Mouse (Mus musculus): ENCODE data around the gene Hist1h3a.
"Not testable (repeated sequence)": the region's sequence is repeated elsewhere in the genome, so short reads cannot be mapped to it uniquely, and the experiment has no call there.

The Hist1h3a gene

GRCm38 (mm10) chr13:23761871-23762821 lies at the start of gene Hist1h3a:
Gene Hist1h3a (minus strand): TSS chr13:23762386.
- peak; percentile 83 for ATAC-seq (ENCODE audit: insufficient number of reproducible peaks, low FRiP score, low TSS enrichment)

GRCm38 (mm10) chr13:23806422-23807052 lies 44.4 kb upstream of the Hist1h3a start, which contains the start of gene Slc17a2:
Gene Slc17a2 (plus strand): TSS chr13:23806993.
- ATAC-seq (ENCODE audit: insufficient number of reproducible peaks, low FRiP score, low TSS enrichment), result no peak

GRCm38 (mm10) chr13:23804532-23804931 lies 42.3 kb upstream of the Hist1h3a start:
- no peak for ATAC-seq (ENCODE audit: insufficient number of reproducible peaks, low FRiP score, low TSS enrichment)

GRCm38 (mm10) chr13:23799405-23799804 lies 37.2 kb upstream of the Hist1h3a start:
- no peak for ATAC-seq (ENCODE audit: insufficient number of reproducible peaks, low FRiP score, low TSS enrichment)

- ATAC-seq (ENCODE audit: insufficient number of reproducible peaks, low FRiP score, low TSS enrichment), result no peak
These were observed 30.3 kb upstream of the Hist1h3a start for GRCm38 (mm10) chr13:23792520-23792919.

- no peak for ATAC-seq (ENCODE audit: insufficient number of reproducible peaks, low FRiP score, low TSS enrichment)
These were observed 16.8 kb upstream of the Hist1h3a start for GRCm38 (mm10) chr13:23779025-23779424.

- ATAC-seq (ENCODE audit: insufficient number of reproducible peaks, low FRiP score, low TSS enrichment), result no peak
These were observed 16.2 kb upstream of the Hist1h3a start for GRCm38 (mm10) chr13:23778339-23778738.

- ATAC-seq (ENCODE audit: insufficient number of reproducible peaks, low FRiP score, low TSS enrichment), result no peak
These were observed 10.6 kb upstream of the Hist1h3a start for GRCm38 (mm10) chr13:23772561-23773313.

GRCm38 (mm10) chr13:23769613-23770012 lies 7.4 kb upstream of the Hist1h3a start, which contains the start of gene Trim38:
Gene Trim38 (plus strand): TSS chr13:23769913.
- not testable (repeated sequence) for ATAC-seq (ENCODE audit: insufficient number of reproducible peaks, low FRiP score, low TSS enrichment)

GRCm38 (mm10) chr13:23768834-23769397 lies 6.7 kb upstream of the Hist1h3a start:
- no peak for ATAC-seq (ENCODE audit: insufficient number of reproducible peaks, low FRiP score, low TSS enrichment)

GRCm38 (mm10) chr13:23766772-23767171 lies 4.6 kb upstream of the Hist1h3a start:
- no peak for ATAC-seq (ENCODE audit: insufficient number of reproducible peaks, low FRiP score, low TSS enrichment)

- no peak for ATAC-seq (ENCODE audit: insufficient number of reproducible peaks, low FRiP score, low TSS enrichment)
These were observed 3.0 kb upstream of the Hist1h3a start for GRCm38 (mm10) chr13:23765172-23765513.

GRCm38 (mm10) chr13:23764324-23765171 lies 2.4 kb upstream of the Hist1h3a start:
- no peak for ATAC-seq (ENCODE audit: insufficient number of reproducible peaks, low FRiP score, low TSS enrichment)

- ATAC-seq (ENCODE audit: insufficient number of reproducible peaks, low FRiP score, low TSS enrichment), result peak; percentile 71
These were observed 1.6 kb upstream of the Hist1h3a start, which contains the start of gene Hist1h1a for GRCm38 (mm10) chr13:23763586-23764323. Gene Hist1h1a (plus strand): TSS chr13:23763666.

GRCm38 (mm10) chr13:23763242-23763585 lies 1.0 kb upstream of the Hist1h3a start:
- no peak for ATAC-seq (ENCODE audit: insufficient number of reproducible peaks, low FRiP score, low TSS enrichment)

- ATAC-seq (ENCODE audit: insufficient number of reproducible peaks, low FRiP score, low TSS enrichment), result peak; percentile 69
These were observed 968 bp downstream of the Hist1h3a start, which contains the start of gene Hist1h4a for GRCm38 (mm10) chr13:23760972-23761864. Gene Hist1h4a (minus strand): TSS chr13:23761230.

- ATAC-seq (ENCODE audit: insufficient number of reproducible peaks, low FRiP score, low TSS enrichment), result no peak
These were observed 1.8 kb downstream of the Hist1h3a start for GRCm38 (mm10) chr13:23760240-23760971.

Measured in cerebellum, adult (tissue).